Mouse (Mus musculus) mouse trophoblast stem cell (cell line): ENCODE data around the gene Sarm1.

ENCODE experiments used
- in situ Hi-C, 2 experiments: fragments of 300-500 bp; cut with MseI, MboI; formaldehyde crosslinking; loops; 2 replicates in 1 of 2; 3 replicates in 1 of 2; pipeline ENCODE4 v1.15.1; 2025

Gene Sarm1

DNA sequence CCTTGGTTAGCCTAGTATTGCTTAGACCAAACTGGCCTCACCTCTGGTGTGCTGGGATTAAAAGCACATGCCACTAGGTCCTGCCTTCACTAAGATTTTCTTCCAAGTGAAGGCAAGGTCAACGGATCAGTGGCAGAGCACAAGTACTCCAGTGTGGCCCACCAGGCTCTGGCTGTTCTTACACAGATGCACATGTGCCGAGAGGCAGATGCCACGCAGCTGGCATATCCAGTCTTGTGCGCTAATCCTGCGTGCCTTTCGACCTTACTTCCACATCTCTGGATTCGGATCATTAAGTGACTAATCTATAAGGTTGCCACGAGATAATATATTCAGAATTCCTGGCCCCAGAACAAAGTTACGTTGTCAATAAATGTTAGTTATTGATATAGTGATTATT, 32.4 kb downstream of the Sarm1 start:
- in situ Hi-C loops = no loop called here

DNA sequence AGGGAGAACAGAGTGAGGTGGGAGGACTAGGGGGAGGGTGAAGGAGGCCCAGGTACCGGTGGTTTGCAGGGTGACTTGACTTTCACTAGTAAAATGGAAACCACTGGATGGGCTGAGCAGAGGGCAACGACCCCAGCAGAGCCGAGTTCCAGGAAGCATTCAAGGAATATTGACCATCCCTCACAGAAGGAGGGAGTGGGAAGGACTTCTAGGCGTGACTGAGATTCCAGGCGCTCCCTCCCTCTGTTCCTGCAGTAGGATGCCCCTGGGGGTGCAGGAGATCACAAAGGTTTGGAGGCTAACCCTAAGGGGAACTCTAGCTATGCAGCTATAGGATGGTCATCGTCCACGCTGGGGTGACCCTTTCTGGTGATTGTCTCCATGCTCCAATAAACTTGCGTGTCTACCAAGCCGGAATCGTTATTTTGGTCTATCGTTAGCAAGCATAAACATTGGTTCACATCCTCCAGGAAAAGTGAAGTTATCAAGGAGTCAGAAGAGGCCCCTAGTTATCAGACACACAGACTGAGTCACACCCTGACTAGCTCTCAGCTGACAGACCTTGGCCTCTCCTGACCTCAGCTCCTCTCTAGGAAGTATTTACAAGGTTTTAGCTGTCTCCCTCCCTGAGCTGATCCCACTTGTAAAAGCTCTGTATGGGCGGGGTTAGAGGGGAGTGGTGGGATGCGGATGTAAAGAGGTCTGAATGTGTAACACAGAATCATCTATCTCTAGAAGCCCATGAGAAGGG, 34.1 kb downstream of the Sarm1 start:
- in situ Hi-C loops = loop anchor here in 1 of 2 experiments (5.0 kb wide), 1 partner anchor 34 kb away; the partner anchor contains the start of genes Sarm1 and Vtn

DNA sequence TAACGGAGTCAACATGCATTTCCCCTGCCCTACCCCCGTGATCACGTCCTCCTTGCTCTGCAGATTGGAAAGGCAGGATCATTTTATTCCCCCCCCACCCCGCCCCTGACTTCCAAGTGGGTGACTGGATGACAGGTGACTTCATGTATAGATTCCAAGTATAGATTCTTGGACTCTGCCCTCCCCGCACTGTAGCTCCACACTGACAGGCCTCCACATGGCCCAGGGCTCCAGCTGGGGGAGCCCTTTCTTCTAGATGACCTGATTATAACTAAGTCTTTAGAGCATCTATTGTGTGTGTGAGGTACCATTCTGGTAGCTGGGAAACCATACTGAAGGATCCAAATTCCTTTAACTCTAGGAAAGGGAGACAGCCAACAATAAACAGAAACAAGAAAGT, 34.9 kb downstream of the Sarm1 start:
- in situ Hi-C loops = loop anchor here in 1 of 2 experiments (5.0 kb wide), 1 partner anchor 35 kb away; the partner anchor contains the start of genes Sarm1 and Vtn

DNA sequence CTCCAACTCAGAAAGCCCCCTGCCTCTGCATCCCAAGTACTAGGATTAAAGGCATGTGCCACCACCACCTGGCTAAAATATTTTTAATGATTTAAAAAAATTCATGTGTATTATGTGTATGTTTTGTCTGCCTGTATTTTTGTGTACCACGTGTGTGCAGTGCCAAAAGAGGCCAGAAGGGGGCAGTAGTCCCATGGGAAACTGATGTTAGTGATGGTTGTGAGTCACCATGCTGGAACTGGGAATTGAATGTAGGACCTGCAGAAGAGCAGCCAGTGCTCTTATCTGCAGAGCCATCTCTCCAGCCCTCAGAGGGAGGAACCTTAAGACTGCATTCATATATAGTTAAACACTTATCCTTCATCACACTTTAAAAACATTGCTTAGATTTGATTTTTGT, 35.7 kb downstream of the Sarm1 start:
- in situ Hi-C loops = loop anchor here in 1 of 2 experiments (5.0 kb wide), 1 partner anchor 35 kb away; the partner anchor contains the start of genes Sarm1 and Vtn

DNA sequence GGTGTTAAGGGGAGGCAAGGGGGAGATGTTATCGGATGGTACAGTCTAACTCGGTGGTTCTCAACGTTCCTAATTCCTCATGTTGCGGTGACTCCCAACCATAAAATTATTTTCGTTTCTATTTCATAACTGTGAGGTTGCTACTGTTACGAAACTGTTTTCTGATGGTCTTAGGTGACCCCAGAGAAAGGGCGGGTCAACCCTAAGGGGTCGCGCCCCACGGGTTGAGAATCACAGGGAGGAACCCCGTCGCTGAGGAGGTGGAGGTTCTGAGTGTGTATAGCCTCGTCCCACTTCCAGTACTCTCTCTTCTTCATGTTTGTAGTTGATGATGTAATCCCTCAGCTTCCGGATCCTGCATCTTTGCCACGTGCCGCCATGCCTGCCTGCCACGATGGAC, 38.8 kb downstream of the Sarm1 start:
- in situ Hi-C loops = loop anchor here in 1 of 2 experiments (5.0 kb wide), 1 partner anchor 34 kb away; no protein-coding TSS in a partner anchor

DNA sequence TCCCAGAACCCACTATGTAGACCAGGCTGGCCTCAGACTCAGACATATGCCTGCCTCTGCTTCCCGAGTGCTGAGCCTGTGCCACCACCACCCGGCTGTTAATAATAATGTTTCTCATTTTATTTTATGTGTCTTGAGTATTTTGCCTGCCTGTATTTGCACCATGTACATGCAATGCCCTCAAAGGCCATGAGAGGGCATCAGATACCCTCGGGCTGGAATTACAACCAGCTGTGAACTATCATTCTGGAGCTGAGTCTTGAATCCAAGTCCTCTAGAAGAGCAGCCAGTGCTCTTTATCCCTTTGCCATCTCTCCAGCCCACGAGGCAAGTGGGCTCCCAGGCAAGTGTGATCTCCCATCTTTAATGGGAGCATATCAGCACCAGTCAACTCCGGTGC, 42.2 kb downstream of the Sarm1 start:
- in situ Hi-C loops = loop anchor here in 1 of 2 experiments (5.0 kb wide), 1 partner anchor 37 kb away; no protein-coding TSS in a partner anchor

DNA sequence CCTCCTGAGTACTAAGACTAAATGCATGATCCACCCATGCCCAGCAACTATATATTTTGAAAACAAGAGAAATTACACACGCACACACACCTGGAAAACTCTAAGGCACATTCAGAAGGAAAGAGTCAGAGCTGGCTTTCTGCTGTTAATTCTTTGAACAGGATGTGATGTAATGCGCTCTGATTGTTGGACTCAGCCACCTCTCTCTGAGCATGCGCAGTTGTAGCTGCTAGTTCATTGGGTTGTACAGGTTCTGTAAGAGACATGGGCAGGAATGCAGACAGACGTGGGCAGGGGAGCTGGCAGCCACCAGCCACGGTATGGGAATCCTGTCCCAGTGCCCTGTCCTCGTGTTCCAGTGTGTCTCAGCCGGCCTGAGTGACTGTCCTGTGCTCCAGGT, 43.3 kb downstream of the Sarm1 start:
- in situ Hi-C loops = no loop called here

DNA sequence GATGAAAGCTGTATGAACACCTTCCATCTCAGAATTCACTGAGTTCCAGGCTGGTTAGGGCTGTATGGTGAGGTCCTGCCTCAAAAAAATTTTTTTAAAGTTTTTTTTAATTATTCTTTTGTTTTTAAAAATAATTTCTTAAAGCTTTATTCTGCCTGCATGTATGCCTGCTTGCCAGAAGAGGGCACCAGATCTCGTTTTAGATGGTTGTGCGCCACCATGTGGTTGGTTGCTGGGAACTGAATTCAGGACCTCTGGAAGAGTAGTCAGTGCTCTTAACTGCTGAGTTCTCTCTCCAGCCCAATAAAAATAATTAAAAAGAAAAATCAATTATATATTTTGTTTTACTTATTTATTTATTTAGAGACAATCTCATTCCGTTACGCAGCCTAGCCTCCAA, 43.9 kb downstream of the Sarm1 start:
- in situ Hi-C loops = no loop called here

DNA sequence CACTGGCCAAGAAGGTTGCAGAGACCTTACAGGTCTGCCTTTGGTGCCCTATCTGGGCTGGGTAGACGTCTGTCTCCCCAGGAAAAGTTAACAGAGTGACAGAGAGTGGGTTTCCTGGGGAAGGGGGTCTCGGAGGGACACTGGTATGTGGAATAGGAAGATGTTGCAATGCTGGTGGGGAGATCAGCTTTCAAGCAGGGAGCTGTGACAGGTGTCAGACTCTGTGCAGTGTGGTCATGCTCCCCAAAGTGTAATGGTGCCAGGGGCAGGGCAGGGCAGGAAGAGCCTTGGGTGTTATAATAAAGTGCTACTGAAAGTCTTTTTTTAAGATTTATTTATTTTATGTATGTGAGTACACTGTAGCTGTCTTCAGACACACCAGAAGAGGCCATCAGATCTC, 47.2 kb downstream of the Sarm1 start:
- in situ Hi-C loops = no loop called here

DNA sequence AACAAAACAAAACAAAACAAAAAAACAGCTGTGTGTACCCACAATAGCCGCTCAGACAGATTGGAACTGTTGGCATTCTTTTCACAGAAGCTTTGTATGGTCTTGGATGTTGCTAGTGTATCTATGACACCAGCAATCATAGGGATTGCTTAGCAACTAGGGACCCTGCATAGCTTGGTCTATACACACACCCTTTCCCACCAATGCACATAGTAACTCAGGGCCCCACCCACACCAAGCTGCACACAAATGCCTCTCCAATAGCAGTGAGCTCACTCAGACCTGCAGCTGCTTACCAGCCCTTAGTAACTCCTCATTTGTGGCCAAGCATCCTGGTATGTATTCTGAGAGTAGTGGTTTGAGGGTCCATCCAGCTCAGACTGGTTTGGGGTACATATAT, 49.3 kb downstream of the Sarm1 start:
- in situ Hi-C loops = no loop called here

DNA sequence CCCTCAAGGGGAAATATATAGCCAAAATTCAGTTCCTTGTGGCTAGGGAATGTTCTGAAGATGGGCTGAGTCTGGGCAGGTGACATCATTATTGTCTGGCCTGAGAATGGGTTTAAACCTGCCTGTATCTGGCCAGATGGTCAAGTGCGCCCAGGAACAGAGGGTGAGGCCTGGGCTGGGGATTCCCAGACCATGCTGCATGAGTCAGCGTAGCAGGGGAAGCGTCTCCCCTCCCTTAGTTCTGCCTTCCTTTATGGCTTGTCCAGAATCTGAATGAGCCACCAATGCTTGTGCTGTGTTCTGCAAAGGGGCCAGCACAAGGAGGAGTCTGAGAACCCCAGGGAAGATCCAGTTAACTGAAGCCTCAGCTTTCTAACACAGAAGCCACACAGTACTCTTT, 50.4 kb downstream of the Sarm1 start:
- in situ Hi-C loops = no loop called here

DNA sequence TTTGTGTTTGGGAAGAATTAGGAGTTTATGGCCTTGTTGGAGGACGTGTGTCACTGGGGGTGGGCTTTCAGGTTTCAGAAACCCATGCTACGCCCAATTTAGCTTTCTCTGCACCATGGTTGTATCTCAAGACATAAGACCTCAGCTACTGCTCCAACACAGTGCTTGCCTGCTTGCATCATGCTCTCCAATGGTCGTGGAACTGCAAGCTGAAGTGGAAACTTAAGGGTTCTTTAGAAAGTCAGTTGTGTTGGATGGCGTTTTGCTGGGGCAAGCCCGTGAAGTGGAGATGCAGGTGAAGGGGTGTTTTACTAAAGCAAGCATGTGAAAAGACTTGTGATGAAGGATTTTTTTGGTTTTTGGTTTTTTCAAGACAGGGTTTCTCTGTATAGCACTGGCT, 54.4 kb downstream of the Sarm1 start:
- in situ Hi-C loops = no loop called here

DNA sequence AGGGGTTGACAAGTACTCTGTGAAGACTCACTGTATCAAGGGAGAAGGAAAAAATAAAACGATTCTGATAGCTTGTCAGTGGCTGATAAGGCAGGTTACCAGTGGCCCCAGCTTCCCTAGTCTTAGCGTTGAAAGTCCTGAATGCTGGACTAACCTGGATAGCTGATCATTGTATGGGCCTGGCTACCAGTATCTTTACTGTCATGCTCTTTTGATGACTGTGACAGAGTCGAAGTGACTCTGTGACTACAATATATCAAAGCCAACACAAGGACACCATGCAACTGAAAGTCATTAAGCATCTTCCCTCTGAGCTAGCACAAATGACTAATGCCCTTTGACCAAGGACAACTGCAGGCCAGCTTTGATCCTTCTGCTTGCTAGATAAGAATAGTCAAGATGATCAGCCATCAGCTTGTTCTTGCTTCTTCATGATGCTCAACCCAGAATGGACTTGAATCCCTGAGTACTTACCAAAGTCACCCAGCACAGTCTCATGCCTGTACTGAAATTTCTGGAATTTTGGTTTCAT, 59.1 kb downstream of the Sarm1 start:
- in situ Hi-C loops = no loop called here

DNA sequence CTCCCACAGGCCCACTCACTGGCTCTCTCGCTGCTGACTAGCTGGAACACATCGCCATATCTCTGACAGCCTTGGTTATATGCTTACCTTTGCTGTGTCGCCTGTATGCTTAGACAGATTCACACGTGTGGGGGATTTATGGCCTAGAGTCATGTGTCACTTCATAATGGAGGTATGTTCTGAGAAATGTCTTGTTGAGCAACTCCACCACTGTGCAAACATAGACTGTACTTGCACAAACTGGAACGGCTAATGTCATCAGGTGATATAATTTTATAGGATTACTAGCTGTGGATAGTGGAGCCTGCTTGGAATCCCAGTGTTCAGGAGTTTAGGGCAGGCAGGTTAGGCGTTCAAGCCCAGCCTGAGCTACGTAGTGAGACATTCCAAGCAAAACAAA, 60.4 kb downstream of the Sarm1 start:
- in situ Hi-C loops = no loop called here

DNA sequence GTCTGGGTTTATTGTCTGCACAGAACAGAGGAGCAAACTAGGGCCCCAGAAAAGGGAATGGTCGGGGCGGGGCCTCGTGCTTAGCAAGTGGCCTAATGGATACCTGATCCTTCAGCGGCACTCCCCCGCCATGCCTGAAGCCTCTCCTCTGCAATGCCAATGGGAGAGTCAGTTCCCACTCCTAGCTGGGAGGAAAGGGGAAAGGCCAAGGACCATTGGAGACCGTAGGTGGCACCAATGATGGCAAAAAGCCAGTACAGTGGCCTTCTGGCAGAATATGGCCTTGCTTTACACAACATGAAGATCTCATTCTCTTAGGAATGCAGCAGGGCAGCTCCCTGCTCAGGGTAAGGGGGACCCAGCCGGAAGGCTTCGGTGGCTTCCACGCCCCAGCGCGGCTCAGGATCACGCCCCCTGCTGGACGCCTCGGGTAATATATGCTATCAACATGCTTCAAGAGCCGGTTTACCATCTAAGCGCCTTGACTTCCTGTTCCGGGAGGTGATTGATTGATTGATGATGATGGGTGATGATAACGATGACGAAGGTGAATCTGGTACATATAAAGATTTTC, 61.7 kb downstream of the Sarm1 start:
- in situ Hi-C loops = no loop called here

DNA sequence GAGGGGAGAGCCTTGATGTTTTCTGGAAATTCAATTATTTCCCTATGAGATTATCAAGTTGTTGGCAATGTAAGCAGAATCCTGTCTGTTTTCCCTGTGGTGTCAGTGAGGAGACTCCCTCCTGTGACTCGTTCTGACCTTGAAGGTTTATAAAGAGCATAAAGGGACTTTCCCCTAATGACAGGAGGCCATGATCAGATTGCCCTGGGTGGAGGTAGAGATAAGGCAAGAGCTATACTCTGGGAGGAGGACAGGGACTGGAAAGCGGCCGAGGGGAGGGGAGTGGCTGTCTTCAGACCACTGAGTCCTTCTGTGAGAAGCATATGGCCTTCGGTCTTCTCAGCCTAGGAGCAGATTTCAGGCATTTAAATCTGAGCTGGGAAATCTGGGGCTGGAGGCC, 63.5 kb downstream of the Sarm1 start:
- in situ Hi-C loops = no loop called here

DNA sequence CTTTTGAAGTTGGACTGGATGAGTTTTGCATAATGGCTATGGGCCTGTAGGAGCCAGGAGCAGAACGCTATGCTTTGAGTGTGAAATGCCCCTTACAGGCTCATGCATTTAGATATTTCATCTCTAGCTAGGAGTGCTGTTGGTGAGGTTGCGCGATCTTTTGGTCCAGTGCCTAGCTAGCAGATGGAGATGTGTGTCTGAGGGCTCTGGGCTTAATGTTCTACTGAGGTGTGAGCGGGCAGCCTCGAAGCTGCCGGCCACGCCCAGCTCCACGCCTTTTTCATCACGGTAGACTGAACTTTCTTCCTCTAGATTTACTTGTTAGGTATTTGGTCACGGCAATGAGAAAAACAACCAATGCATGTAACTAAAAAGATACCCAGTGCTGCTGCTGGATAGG, 66.4 kb downstream of the Sarm1 start:
- in situ Hi-C loops = no loop called here

DNA sequence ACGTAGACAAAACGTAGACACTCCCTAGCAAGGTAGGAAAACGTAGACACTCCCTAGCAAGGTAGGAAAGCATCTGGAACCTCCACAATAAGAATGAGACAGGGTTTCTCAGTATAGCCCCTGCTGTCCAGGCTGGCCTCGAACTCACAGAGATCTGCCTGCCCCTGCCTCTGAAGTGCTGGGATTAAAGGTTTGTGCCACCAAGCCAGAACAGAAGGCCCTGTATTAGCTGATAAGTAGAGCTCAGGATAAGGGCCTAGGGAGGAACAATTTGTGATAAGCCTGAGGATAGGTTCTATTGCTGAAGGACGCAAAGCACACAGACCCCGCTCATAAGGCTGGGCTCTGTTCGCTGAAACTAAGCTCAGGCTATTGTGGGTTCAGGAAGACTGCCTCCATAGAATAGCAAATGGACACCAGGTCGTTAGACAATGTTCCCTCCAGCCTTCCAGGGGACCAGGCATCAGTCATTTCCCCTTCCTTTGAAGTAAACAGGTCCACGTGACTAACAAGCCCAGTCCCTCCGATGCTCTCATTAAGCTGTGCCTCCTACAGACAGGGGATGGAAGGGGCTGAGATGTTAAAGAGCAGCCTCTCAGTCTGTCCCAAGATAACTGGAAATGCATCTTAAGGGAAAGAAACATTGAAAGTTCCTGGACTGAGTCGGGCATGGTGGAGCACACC, 67.2 kb downstream of the Sarm1 start:
- in situ Hi-C loops = no loop called here

DNA sequence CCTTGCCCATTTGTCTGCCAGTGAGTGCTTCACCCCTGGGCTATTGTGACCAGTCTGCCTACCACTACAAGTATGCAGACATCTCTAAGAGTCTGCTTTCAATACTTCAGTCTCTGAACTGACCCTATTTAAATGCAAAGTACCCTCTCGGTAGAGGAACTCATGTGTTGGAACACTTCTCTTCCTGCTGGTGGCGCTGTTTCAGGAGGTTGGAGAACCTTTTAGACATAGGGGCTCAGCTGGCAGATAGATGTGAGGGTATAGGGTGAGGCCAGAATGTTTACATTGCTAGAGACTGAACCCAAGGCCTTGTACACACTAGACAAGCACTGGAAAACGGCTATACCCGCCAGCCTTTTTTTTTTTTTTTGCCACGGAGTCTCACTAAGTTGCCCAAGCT, 69.2 kb downstream of the Sarm1 start:
- in situ Hi-C loops = no loop called here

DNA sequence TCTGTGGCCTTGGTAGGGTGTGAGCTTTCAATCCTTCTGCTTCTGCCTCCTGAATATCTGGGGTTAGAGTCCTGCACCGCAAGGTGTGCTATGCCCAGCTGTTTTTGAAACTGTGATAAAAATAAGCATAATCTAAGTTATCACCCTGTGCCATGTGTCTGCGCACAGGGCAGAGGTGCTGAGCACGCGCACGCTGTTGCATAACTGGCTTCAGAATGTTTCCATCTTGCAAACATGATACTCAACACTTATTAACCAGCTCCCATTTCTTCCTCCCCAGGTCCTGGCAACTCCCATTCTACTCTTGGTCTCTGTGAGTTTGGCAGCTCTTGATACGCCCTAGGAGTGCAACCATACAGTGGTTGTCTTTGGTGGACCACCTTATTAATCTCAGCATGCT, 69.9 kb downstream of the Sarm1 start:
- in situ Hi-C loops = no loop called here

DNA sequence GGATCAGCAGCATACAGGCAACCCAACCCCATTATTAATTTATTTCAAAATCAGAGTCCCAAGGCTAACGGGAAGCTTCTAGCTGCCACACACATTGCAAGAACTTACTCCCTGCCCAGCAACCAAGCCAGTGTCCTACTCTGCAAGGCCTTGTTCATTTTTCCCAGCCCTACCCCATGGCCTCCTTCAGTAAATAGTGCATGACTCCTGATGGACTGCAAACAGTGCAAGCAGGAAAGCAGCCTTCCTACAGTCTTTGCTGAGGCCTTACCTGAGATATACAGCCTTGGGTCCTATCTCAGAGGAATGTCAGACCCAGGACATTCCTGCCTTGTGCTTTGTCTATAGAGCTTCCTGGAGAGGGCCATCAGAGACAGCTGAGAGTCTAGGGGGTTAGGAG, 72.0 kb downstream of the Sarm1 start:
- in situ Hi-C loops = no loop called here

DNA sequence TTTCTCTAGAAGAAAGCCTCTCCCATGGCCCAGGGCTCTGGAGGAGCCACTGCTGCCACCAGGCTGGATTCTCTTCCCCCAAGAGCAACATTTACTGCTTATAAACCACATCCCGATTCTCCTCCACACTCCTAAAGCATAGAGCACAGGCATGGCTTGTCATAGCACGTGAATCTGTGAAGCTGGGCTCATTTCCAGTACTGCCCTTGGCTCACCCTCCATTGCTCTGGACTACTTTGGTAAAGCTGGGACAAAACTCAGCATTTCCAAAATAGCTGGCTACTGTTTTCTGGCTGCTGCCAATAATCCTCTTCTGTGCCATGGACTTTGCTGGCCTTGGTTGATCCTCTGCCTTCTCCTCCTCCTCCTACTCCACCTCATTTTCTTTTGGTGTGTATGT, 73.2 kb downstream of the Sarm1 start:
- in situ Hi-C loops = no loop called here
